Mouse (Mus musculus): Measurements from ENCODE around the gene Hnrnpab. TPM values are rescaled to one million over a fixed set of nuclear protein-coding genes. Genes with fewer than 3 reads are reported as not detected.

Gene Hnrnpab
- total RNA-seq (2023), result 258 TPM

DNA sequence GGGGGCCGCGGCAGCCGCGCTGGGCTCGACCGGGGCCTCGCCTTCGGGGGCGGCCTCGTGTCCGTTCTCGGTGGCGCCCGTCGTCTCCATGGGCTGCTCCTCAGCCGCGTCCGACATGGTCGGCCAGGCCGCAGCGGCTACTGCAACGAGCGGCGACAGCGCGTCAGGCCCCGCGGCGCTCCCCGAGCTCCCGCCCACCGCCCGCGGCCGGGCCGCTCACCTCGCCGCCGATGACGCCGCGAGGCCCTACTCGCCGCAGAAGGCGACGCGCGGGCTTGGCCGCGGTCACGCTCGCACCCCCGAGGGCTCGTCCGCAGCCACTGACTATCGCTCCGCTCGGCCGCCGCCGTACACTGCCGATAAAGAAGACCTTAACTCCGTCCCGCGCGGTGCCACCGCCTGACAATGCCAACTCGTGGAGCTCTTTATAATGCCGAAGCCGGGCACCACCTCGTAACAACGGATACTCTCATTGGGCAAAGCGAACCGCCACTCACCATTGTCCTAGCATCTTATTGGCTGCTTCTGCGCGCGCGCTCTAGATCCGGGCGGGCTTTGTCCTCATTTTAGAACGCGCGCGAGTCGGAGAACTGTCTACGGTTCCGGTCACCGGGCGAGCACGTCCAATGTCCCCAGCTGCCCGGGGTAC is at the start of gene Hnrnpab:
TSS of gene Hnrnpab (minus strand) at position 401 of the 649 bp plus-strand sequence.

DNA sequence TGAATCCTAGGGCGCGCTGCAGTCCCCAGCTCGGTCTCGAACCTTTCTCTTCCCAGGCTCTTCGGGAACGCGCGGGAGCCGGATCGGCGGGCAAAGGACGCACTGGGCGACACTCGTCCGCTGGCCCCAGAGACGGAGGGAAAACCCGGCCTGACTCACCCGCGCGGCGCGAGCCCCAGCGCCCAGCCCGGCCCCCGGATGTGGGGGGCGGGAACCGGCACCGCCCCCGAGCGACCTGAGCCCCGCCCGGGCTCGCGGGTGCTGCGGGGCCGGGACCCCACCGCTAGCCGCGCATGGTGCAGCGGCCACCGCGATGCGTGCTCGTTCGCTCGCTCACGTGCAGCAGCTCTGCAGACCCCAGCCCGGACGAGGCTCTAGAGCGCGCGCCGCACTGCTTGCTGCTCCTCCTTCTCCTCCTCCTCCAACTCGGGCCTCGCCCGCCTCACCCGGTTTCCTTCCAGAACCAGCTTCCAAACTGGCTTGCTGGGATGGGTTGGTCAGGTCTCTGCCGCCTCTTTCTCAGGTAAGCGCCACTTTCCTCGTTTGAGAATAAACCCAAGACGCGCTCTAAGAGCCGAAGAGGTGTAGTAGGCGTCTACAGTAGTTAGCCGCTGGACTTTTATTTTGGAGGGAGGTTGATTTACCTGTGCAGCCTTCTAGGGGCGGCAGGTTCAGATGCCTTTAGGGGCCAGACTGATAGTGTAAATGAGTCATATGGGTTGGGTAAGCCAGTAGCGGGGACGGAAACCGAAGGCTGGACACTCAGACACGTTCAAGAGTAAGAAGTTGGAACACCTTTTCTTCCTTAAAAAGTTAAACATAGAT is 44.3 kb upstream of the Hnrnpab start, which contains the start of the genes N4bp3 and D930048N14Rik:
TSS of gene N4bp3 (minus strand) at position 152 of the 825 bp plus-strand sequence.
TSS of gene D930048N14Rik (plus strand) at position 264 of the 825 bp plus-strand sequence.

DNA sequence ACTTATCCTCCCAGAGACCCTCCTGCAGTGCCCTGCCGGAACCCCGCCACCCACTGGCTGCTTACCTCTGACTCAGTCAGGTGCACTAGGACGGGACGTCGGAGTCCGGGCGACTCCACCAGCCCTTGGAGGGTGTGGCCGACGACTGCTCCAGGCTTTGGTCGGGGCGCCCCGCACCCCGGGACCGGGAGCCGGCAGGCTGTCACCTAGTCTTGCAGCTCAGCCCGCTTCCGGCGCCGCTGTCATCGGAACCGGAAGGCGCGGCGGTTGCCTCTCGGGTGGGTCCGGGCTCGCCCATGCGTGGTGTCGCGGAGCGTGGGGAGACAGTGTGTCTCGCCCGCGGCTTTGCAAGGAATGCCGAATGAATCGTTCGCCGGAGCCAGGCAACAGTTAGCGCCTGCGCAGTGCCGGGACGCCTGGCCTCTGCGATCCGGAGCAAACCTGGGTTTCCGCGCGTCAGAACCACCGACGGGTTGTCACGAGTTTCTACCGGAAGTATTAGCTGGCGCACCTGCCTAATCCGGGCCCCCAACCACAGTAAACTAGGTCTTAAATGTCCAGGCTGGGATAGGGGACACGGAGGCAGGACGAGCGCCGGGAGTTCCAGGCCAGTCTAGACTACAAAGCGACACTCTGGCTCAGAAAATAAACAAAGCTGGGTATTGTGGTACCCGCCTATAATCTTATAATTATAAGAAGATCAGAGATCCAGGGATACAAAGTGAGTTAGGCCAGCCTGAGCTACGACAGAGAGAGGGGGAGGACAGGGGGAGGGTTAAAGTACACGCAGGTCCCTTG is 29.1 kb upstream of the Hnrnpab start, which contains the start of gene Rmnd5b:
TSS of gene Rmnd5b (minus strand) at position 372 of the 798 bp plus-strand sequence.

DNA sequence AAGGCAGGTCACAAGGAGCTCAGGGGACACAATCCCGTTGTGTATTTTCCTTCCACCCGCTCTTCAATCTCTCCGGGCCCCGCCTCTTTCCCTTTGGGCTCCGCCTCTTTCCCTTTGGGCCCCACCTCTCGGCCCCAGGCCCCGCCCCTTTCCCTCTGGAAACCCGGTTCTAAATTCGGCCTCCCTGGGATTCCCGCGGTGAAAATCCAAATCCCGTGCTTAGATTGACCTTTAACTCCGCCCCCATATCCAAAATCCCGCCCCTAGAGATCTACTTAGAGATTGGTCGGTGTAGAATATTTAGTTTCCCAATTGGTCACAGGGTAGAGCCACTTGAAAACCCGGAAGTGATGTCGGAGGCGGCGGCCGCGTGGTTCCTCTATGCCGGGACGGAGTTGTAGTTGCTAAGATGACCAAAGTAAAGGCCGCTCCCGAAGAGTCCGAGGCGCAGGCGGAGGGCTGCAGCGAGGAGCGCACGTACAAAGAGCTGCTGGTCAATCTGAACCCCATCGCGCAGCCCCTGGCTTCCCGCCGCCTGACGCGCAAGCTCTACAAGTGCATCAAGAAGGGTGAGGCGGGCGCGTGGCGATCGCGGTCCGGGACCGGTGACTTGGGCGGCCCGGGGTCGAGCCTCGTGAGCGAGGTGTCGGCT is 12.9 kb upstream of the Hnrnpab start, which contains the start of gene Nhp2:
TSS of gene Nhp2 (plus strand) at position 327 of the 652 bp plus-strand sequence.

DNA sequence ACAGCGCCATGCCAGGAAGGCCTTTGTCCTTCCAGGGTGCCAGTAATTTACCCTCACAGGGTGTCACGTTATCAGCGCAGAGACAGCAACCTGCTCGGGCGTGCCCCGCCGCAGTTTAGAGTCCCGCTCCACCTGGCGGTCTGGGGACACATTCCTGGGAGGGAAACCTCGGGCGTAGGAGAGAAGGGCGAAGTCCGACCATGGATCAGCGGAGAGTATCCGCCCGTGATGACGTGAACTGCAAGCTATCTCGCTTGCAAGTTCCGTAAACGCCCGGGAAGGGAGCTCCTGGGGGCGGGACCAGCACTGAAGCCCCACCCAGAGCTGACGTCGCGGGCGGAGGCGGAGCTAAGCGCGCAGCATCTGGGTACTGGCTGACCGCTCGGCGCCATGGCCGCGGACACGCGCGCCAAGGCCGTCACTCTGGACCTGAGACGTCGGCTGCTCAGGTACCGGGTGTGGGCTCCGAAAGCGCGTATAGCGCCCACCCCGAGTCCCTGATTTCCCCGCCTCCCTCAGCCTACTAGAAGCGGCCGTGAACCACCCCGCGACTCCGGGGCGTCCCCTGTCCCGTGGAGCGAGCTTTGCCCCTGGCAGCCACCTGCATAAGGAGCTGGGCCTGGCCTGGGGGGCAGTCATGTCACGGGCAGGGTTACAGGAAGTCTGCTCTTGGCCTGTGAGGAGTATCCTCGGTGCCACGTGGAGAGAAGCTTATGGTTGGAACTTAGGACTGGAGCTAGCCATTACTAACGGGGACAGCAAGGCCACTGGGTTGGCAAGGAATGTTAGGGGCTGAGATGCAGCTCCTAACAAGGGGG is 22.0 kb downstream of the Hnrnpab start, which contains the start of gene Phykpl:
TSS of gene Phykpl (plus strand) at position 327 of the 818 bp plus-strand sequence.

Other genes with a start within 250 kb of the Hnrnpab start
- 12.7 TPM for gene Phykpl, start 22.1 kb downstream of the Hnrnpab start, total RNA-seq (2023)
- gene Nhp2, start 12.9 kb upstream of the Hnrnpab start, total RNA-seq (2023), result 42.3 TPM
- gene Rmnd5b, start 29.0 kb upstream of the Hnrnpab start, total RNA-seq (2023), result 57.0 TPM
- 5.3 TPM for gene N4bp3, start 44.0 kb upstream of the Hnrnpab start, total RNA-seq (2023)
- 0.71 TPM for gene D930048N14Rik, start 44.1 kb upstream of the Hnrnpab start, total RNA-seq (2023)
- gene 0610009B22Rik, start 82.0 kb upstream of the Hnrnpab start, total RNA-seq (2023), result 3.0 TPM
- 55.5 TPM for gene Sec24a, start 156.8 kb upstream of the Hnrnpab start, total RNA-seq (2023)
- gene Sar1b, start 156.8 kb upstream of the Hnrnpab start, total RNA-seq (2023), result 31.3 TPM

All from CD4-positive naive resting alpha-beta T cell, adult 57 days (primary cell).